Mouse (Mus musculus): ENCODE data around the gene Prune1. TPM values are rescaled to one million over a fixed set of nuclear protein-coding genes. Genes with fewer than 3 reads are reported as not detected.
A peak's percentile ranks its signal among the peaks of the same experiment; 100 is the strongest.

The Prune1 gene
- polyA plus RNA-seq, 1 experiment from 2014 or later: 24.2 TPM

- Histone ChIP-seq H3K9ac (ENCODE audit: low read depth, low read length) (no peak overlapping the region), H3K27me3 (replicated peaks; ENCODE audit: control insufficient read depth, insufficient read depth, low read length) (no peaks in the 10 kb centered on the region), H3K4me3 (ENCODE audit: low read depth, low read length) (no peak overlapping the region), H3K27ac (replicated peaks; ENCODE audit: low read depth, low read length) (no peak overlapping the region), H3K4me1 (ENCODE audit: control insufficient read depth, insufficient read depth, low read length) (peaks cover 1% of the 10 kb centered on the region), H3K9me3 (ENCODE audit: control insufficient read depth, low read length) (no peaks in the 10 kb centered on the region), H3K36me3 (ENCODE audit: control insufficient read depth, insufficient read depth, low read length) (no peaks in the 10 kb centered on the region), H3K4me2 (ENCODE audit: low read depth, low read length) (no peak overlapping the region)
- ATAC-seq (ENCODE audit: low read depth) (no peak), DNase-seq (ENCODE audit: low spot score) (peak; percentile 65)
- 67% methylated on average over 9 of the region's 9 CpGs for WGBS
Measured at GRCm38 (mm10) chr3:95310968-95311882, 29.3 kb upstream of the Prune1 start.

GRCm38 (mm10) chr3:95310496-95310895 is 28.6 kb upstream of the Prune1 start:
- Histone ChIP-seq H3K4me1 (ENCODE audit: control insufficient read depth, insufficient read depth, low read length) (no peaks in the 10 kb centered on the region), H3K36me3 (ENCODE audit: control insufficient read depth, insufficient read depth, low read length) (no peaks in the 10 kb centered on the region), H3K4me2 (ENCODE audit: low read depth, low read length) (no peak overlapping the region), H3K4me3 (ENCODE audit: low read depth, low read length) (no peak overlapping the region), H3K27ac (replicated peaks; ENCODE audit: low read depth, low read length) (no peak overlapping the region), H3K9ac (ENCODE audit: low read depth, low read length) (no peak overlapping the region), H3K9me3 (ENCODE audit: control insufficient read depth, low read length) (no peaks in the 10 kb centered on the region), H3K27me3 (replicated peaks; ENCODE audit: control insufficient read depth, insufficient read depth, low read length) (no peaks in the 10 kb centered on the region)
- WGBS: 73% methylated on average over 3 of the region's 3 CpGs
- DNase-seq (ENCODE audit: low spot score): no peak
- ATAC-seq (ENCODE audit: low read depth): no peak

GRCm38 (mm10) chr3:95307100-95307499 is 25.2 kb upstream of the Prune1 start, which contains the start of gene Anxa9:
Gene Anxa9 (minus strand): TSS chr3:95307176.
- WGBS: 59% methylated on average over 7 of the region's 7 CpGs
- Histone ChIP-seq H3K9ac (ENCODE audit: low read depth, low read length) (no peak within 1 kb of the TSS), H3K4me1 (ENCODE audit: control insufficient read depth, insufficient read depth, low read length) (no peaks in the 10 kb centered on the region), H3K4me2 (ENCODE audit: low read depth, low read length) (no peak within 1 kb of the TSS), H3K4me3 (ENCODE audit: low read depth, low read length) (no peak within 1 kb of the TSS), H3K36me3 (ENCODE audit: control insufficient read depth, insufficient read depth, low read length) (no peaks in the 10 kb centered on the region), H3K27me3 (replicated peaks; ENCODE audit: control insufficient read depth, insufficient read depth, low read length) (no peaks in the 10 kb centered on the region), H3K9me3 (ENCODE audit: control insufficient read depth, low read length) (no peaks in the 10 kb centered on the region), H3K27ac (replicated peaks; ENCODE audit: low read depth, low read length) (no peak within 1 kb of the TSS; the same call in 1 of the 2 replicates)
- DNase-seq (ENCODE audit: low spot score): no peak
- no peak for ATAC-seq (ENCODE audit: low read depth)

- no peak overlapping the region for H3K4me2 ChIP-seq (ENCODE audit: low read depth, low read length)
- no peaks in the 10 kb centered on the region for H3K4me1 ChIP-seq (ENCODE audit: control insufficient read depth, insufficient read depth, low read length)
- no peak for ATAC-seq (ENCODE audit: low read depth)
- H3K9ac ChIP-seq (ENCODE audit: low read depth, low read length): no peak overlapping the region
- H3K27me3 ChIP-seq (replicated peaks; ENCODE audit: control insufficient read depth, insufficient read depth, low read length): no peaks in the 10 kb centered on the region
- DNase-seq (ENCODE audit: low spot score): no peak
- no peaks in the 10 kb centered on the region for H3K36me3 ChIP-seq (ENCODE audit: control insufficient read depth, insufficient read depth, low read length)
- WGBS: 82% methylated on average over 4 of the region's 4 CpGs
- no peak overlapping the region for H3K27ac ChIP-seq (replicated peaks; ENCODE audit: low read depth, low read length)
- H3K4me3 ChIP-seq (ENCODE audit: low read depth, low read length): no peak overlapping the region
- H3K9me3 ChIP-seq (ENCODE audit: control insufficient read depth, low read length): no peaks in the 10 kb centered on the region
Measured at GRCm38 (mm10) chr3:95306244-95306643, 24.4 kb upstream of the Prune1 start.

GRCm38 (mm10) chr3:95301204-95301796 is 19.4 kb upstream of the Prune1 start:
- no peak overlapping the region for H3K27ac ChIP-seq (replicated peaks; ENCODE audit: low read depth, low read length)
- WGBS: 81% methylated on average over 3 of the region's 3 CpGs
- H3K4me2 ChIP-seq (ENCODE audit: low read depth, low read length): no peak overlapping the region
- H3K36me3 ChIP-seq (ENCODE audit: control insufficient read depth, insufficient read depth, low read length): peaks cover 11% of the 10 kb centered on the region
- no peak overlapping the region for H3K4me3 ChIP-seq (ENCODE audit: low read depth, low read length)
- no peaks in the 10 kb centered on the region for H3K9me3 ChIP-seq (ENCODE audit: control insufficient read depth, low read length)
- ATAC-seq (ENCODE audit: low read depth) (no peak), DNase-seq (ENCODE audit: low spot score) (no peak)
- no peaks in the 10 kb centered on the region for H3K27me3 ChIP-seq (replicated peaks; ENCODE audit: control insufficient read depth, insufficient read depth, low read length)
- no peak overlapping the region for H3K9ac ChIP-seq (ENCODE audit: low read depth, low read length)
- H3K4me1 ChIP-seq (ENCODE audit: control insufficient read depth, insufficient read depth, low read length): no peaks in the 10 kb centered on the region

- WGBS: 88% methylated on average over 7 of the region's 7 CpGs
- no peak overlapping the region for H3K4me2 ChIP-seq (ENCODE audit: low read depth, low read length)
- no peaks in the 10 kb centered on the region for H3K27me3 ChIP-seq (replicated peaks; ENCODE audit: control insufficient read depth, insufficient read depth, low read length)
- no peak for ATAC-seq (ENCODE audit: low read depth)
- H3K4me3 ChIP-seq (ENCODE audit: low read depth, low read length): no peak overlapping the region
- peaks cover 41% of the 10 kb centered on the region for H3K36me3 ChIP-seq (ENCODE audit: control insufficient read depth, insufficient read depth, low read length)
- DNase-seq (ENCODE audit: low spot score): no peak
- no peak overlapping the region for H3K9ac ChIP-seq (ENCODE audit: low read depth, low read length)
- no peak overlapping the region for H3K27ac ChIP-seq (replicated peaks; ENCODE audit: low read depth, low read length)
- H3K9me3 ChIP-seq (ENCODE audit: control insufficient read depth, low read length): no peaks in the 10 kb centered on the region
- no peaks in the 10 kb centered on the region for H3K4me1 ChIP-seq (ENCODE audit: control insufficient read depth, insufficient read depth, low read length)
Measured at GRCm38 (mm10) chr3:95298018-95298417, 16.1 kb upstream of the Prune1 start.

GRCm38 (mm10) chr3:95296103-95296469 is 14.2 kb upstream of the Prune1 start:
- DNase-seq (ENCODE audit: low spot score): peak; percentile 48
- no peaks in the 10 kb centered on the region for H3K27me3 ChIP-seq (replicated peaks; ENCODE audit: control insufficient read depth, insufficient read depth, low read length)
- 8% methylated on average over 5 of the region's 5 CpGs for WGBS
- H3K9ac ChIP-seq (ENCODE audit: low read depth, low read length): no peak overlapping the region
- no peak overlapping the region for H3K4me2 ChIP-seq (ENCODE audit: low read depth, low read length)
- ATAC-seq (ENCODE audit: low read depth): peak; percentile 51
- no peaks in the 10 kb centered on the region for H3K4me1 ChIP-seq (ENCODE audit: control insufficient read depth, insufficient read depth, low read length)
- H3K9me3 ChIP-seq (ENCODE audit: control insufficient read depth, low read length): no peaks in the 10 kb centered on the region
- H3K36me3 ChIP-seq (ENCODE audit: control insufficient read depth, insufficient read depth, low read length): peaks cover 59% of the 10 kb centered on the region
- no peak overlapping the region; the same call in 1 of the 2 replicates for H3K27ac ChIP-seq (replicated peaks; ENCODE audit: low read depth, low read length)
- H3K4me3 ChIP-seq (ENCODE audit: low read depth, low read length): no peak overlapping the region

GRCm38 (mm10) chr3:95295321-95296102 is 13.6 kb upstream of the Prune1 start:
- Histone ChIP-seq H3K36me3 (ENCODE audit: control insufficient read depth, insufficient read depth, low read length) (peaks cover 65% of the 10 kb centered on the region), H3K4me2 (ENCODE audit: low read depth, low read length) (no peak overlapping the region), H3K4me1 (ENCODE audit: control insufficient read depth, insufficient read depth, low read length) (no peaks in the 10 kb centered on the region), H3K4me3 (ENCODE audit: low read depth, low read length) (no peak overlapping the region), H3K9me3 (ENCODE audit: control insufficient read depth, low read length) (no peaks in the 10 kb centered on the region), H3K27ac (replicated peaks; ENCODE audit: low read depth, low read length) (no peak overlapping the region), H3K27me3 (replicated peaks; ENCODE audit: control insufficient read depth, insufficient read depth, low read length) (no peaks in the 10 kb centered on the region), H3K9ac (ENCODE audit: low read depth, low read length) (no peak overlapping the region)
- ATAC-seq (ENCODE audit: low read depth) (no peak), DNase-seq (ENCODE audit: low spot score) (no peak)
- WGBS: 72% methylated on average over 11 of the region's 11 CpGs

All from embryonic facial prominence, embryonic 14.5 days (tissue).